Mouse (Mus musculus) bone marrow macrophage, adult 2 months (primary cell): ENCODE data around the gene Txlna.
A peak's percentile ranks its signal among the peaks of the same experiment; 100 is the strongest.

Experiments used
- CTCF ChIP-seq: IDR thresholded peaks from 2 replicates; pipeline ENCODE4 v1.5.1; 2012; ENCODE audit warnings: low read depth, mild to moderate bottlenecking, low read length, moderate library complexity
- POLR2A ChIP-seq: IDR thresholded peaks from 2 replicates; pipeline ENCODE4 v1.6.1; 2012; ENCODE audit warnings: mild to moderate bottlenecking, low read depth, low read length, borderline replicate concordance

GRCm38 (mm10) chr4:129576863-129577491 lies 63.9 kb downstream of the Txlna start:
- TF ChIP-seq POLR2A (no peak), CTCF (peak; percentile 62)
